Mouse (Mus musculus): ENCODE data around the gene Fchsd2. TPM values are rescaled to one million over a fixed set of nuclear protein-coding genes. Genes with fewer than 3 reads are reported as not detected.

Fchsd2 gene
- polyA plus RNA-seq, 2 experiments = 3.1 to 3.3 TPM

DNA sequence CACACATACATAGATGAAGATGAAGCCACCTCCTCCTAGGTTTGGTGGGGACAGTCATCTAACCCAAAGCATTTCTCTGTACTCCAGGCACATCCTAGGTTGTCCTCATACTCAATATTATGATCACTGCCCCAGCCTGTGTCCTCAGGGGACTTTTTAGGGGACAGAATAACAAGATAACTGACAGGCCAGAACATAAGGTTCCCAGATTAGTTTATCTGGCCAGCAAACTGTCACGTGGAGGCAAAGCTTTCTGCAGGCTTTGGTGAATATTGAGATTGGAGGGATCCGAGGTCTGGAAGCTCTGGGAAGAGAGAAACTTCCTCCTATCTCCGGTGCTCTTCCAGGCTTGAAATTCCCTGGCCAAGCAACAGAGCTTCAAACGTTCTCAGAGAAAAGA lies 6.9 kb upstream of the Fchsd2 start:
- WGBS (ENCODE audit: insufficient replicate concordance) = 35% methylated on average over 4 of the region's 4 CpGs
- ATAC-seq (ENCODE audit: insufficient read depth) = no peak

GRCm38 (mm10) chr7:101088687-101089086 lies 4.0 kb upstream of the Fchsd2 start:
- Histone ChIP-seq H3K4me2 (ENCODE audit: low read depth) (no peak overlapping the region), H3K9ac (replicated peaks) (no peak overlapping the region), H3K27me3 (ENCODE audit: control insufficient read depth, insufficient read depth, low read length) (no peaks in the 10 kb centered on the region), H3K9me3 (ENCODE audit: control insufficient read depth, low read length) (no peaks in the 10 kb centered on the region), H3K36me3 (replicated peaks; ENCODE audit: control insufficient read depth, insufficient read depth, low read depth) (no peaks in the 10 kb centered on the region), H3K4me1 (replicated peaks; ENCODE audit: control insufficient read depth in 2 of 2, insufficient read depth in 2 of 2, low read length in 1 of 2) (peaks cover 7 to 33% of the 10 kb centered on the region in 2 experiments), H3K27ac (no peak overlapping the region), H3K4me3 (ENCODE audit: insufficient read depth in 1 of 2, low read depth in 2 of 2, low read length in 2 of 2) (no peak overlapping the region)
- TF ChIP-seq CTCF (IDR thresholded peaks at IDR 0.05; ENCODE audit: low read depth) = no peak
- no peak for TF ChIP-seq EP300 (IDR thresholded peaks at IDR 0.05; ENCODE audit: low read depth)
- 60% methylated on average over 4 of the region's 4 CpGs for WGBS (ENCODE audit: insufficient replicate concordance)
- DNase-seq (ENCODE audit: low read depth in 3 of 3, low spot score in 3 of 3) (no peak), ATAC-seq (ENCODE audit: insufficient read depth) (no peak)

More for the DNA sequence above, 6.9 kb upstream of the Fchsd2 start:
- H3K36me3 ChIP-seq (replicated peaks; ENCODE audit: control insufficient read depth, insufficient read depth, low read depth) = no peaks in the 10 kb centered on the region
- H3K27me3 ChIP-seq (ENCODE audit: control insufficient read depth, insufficient read depth, low read length) = no peaks in the 10 kb centered on the region
- H3K9ac ChIP-seq (replicated peaks) = no peak overlapping the region
- DNase-seq (ENCODE audit: low read depth in 3 of 3, low spot score in 3 of 3) = no peak
- H3K27ac ChIP-seq = no peak overlapping the region
- H3K9me3 ChIP-seq (ENCODE audit: control insufficient read depth, low read length) = no peaks in the 10 kb centered on the region
- H3K4me3 ChIP-seq (ENCODE audit: insufficient read depth in 1 of 2, low read depth in 2 of 2, low read length in 2 of 2) = no peak overlapping the region
- peaks cover 7 to 24% of the 10 kb centered on the region in 2 experiments for H3K4me1 ChIP-seq (replicated peaks; ENCODE audit: control insufficient read depth in 2 of 2, insufficient read depth in 2 of 2, low read length in 1 of 2)
- TF ChIP-seq EP300 (IDR thresholded peaks at IDR 0.05; ENCODE audit: low read depth) (no peak), CTCF (IDR thresholded peaks at IDR 0.05; ENCODE audit: low read depth) (no peak)
- no peak overlapping the region for H3K4me2 ChIP-seq (ENCODE audit: low read depth)

GRCm38 (mm10) chr7:101089242-101089641 lies 3.4 kb upstream of the Fchsd2 start:
- no peak overlapping the region for H3K27ac ChIP-seq
- H3K36me3 ChIP-seq (replicated peaks; ENCODE audit: control insufficient read depth, insufficient read depth, low read depth) = no peaks in the 10 kb centered on the region
- DNase-seq (ENCODE audit: low read depth in 3 of 3, low spot score in 3 of 3) (no peak), ATAC-seq (ENCODE audit: insufficient read depth) (no peak)
- no peak overlapping the region for H3K9ac ChIP-seq (replicated peaks)
- 25% methylated on average over 3 of the region's 3 CpGs for WGBS (ENCODE audit: insufficient replicate concordance)
- no peaks in the 10 kb centered on the region for H3K9me3 ChIP-seq (ENCODE audit: control insufficient read depth, low read length)
- H3K4me1 ChIP-seq (replicated peaks; ENCODE audit: control insufficient read depth in 2 of 2, insufficient read depth in 2 of 2, low read length in 1 of 2) = peaks cover 7 to 32% of the 10 kb centered on the region in 2 experiments
- H3K4me3 ChIP-seq (ENCODE audit: insufficient read depth in 1 of 2, low read depth in 2 of 2, low read length in 2 of 2) = no peak overlapping the region
- no peaks in the 10 kb centered on the region for H3K27me3 ChIP-seq (ENCODE audit: control insufficient read depth, insufficient read depth, low read length)
- no peak overlapping the region for H3K4me2 ChIP-seq (ENCODE audit: low read depth)
- TF ChIP-seq CTCF (IDR thresholded peaks at IDR 0.05; ENCODE audit: low read depth) (no peak), EP300 (IDR thresholded peaks at IDR 0.05; ENCODE audit: low read depth) (no peak)

DNA sequence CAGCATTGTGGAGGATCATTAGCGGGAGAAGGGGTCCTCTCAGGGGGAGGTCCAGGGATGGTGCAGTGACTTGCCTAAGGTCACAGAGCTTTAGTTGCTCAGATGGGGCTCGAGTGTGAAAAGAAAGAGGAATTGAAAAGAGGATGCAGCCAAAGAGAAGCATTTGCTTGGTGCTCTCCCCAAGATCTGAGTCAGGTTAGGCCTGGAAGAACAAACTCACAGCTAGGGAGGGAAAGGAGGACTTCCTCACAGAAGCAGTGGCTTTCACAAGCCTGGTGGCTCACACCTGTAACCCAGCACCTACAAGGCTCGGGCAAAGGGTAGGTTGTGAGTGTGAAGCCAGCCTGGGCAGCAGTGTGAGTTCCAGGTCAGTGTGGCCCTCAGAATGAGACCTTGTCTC lies 568 bp downstream of the Fchsd2 start:
- H3K27ac ChIP-seq = no peak overlapping the region
- DNase-seq (ENCODE audit: low read depth in 3 of 3, low spot score in 3 of 3) = no peak
- WGBS (ENCODE audit: insufficient replicate concordance) = 39% methylated on average over 3 of the region's 3 CpGs

GRCm38 (mm10) chr7:101094746-101095145 lies 2.1 kb downstream of the Fchsd2 start:
- TF ChIP-seq CTCF (IDR thresholded peaks at IDR 0.05; ENCODE audit: low read depth) (no peak), EP300 (IDR thresholded peaks at IDR 0.05; ENCODE audit: low read depth) (no peak)
- H3K9me3 ChIP-seq (ENCODE audit: control insufficient read depth, low read length) = no peaks in the 10 kb centered on the region
- DNase-seq (ENCODE audit: low read depth in 3 of 3, low spot score in 3 of 3) (no peak), ATAC-seq (ENCODE audit: insufficient read depth) (no peak)
- H3K9ac ChIP-seq (replicated peaks) = no peak overlapping the region
- H3K36me3 ChIP-seq (replicated peaks; ENCODE audit: control insufficient read depth, insufficient read depth, low read depth) = no peaks in the 10 kb centered on the region
- no peaks in the 10 kb centered on the region for H3K27me3 ChIP-seq (ENCODE audit: control insufficient read depth, insufficient read depth, low read length)
- H3K4me1 ChIP-seq (replicated peaks; ENCODE audit: control insufficient read depth in 2 of 2, insufficient read depth in 2 of 2, low read length in 1 of 2) = peaks cover 7 to 20% of the 10 kb centered on the region in 2 experiments
- WGBS (ENCODE audit: insufficient replicate concordance) = 21% methylated on average over 1 of the region's 1 CpGs
- no peak overlapping the region for H3K27ac ChIP-seq
- no peak overlapping the region for H3K4me2 ChIP-seq (ENCODE audit: low read depth)
- H3K4me3 ChIP-seq (ENCODE audit: insufficient read depth in 1 of 2, low read depth in 2 of 2, low read length in 2 of 2) = no peak overlapping the region

More for the DNA sequence above, 568 bp downstream of the Fchsd2 start:
- no peaks in the 10 kb centered on the region for H3K27me3 ChIP-seq (ENCODE audit: control insufficient read depth, insufficient read depth, low read length)
- H3K9ac ChIP-seq (replicated peaks) = no peak overlapping the region
- no peaks in the 10 kb centered on the region for H3K9me3 ChIP-seq (ENCODE audit: control insufficient read depth, low read length)
- no peak overlapping the region for H3K4me2 ChIP-seq (ENCODE audit: low read depth)
- no peak overlapping the region for H3K4me3 ChIP-seq (ENCODE audit: insufficient read depth in 1 of 2, low read depth in 2 of 2, low read length in 2 of 2)
- ATAC-seq (ENCODE audit: insufficient read depth) = no peak
- H3K36me3 ChIP-seq (replicated peaks; ENCODE audit: control insufficient read depth, insufficient read depth, low read depth) = no peaks in the 10 kb centered on the region
- no peak for TF ChIP-seq EP300 (IDR thresholded peaks at IDR 0.05; ENCODE audit: low read depth)
- TF ChIP-seq CTCF (IDR thresholded peaks at IDR 0.05; ENCODE audit: low read depth) = no peak
- H3K4me1 ChIP-seq (replicated peaks; ENCODE audit: control insufficient read depth in 2 of 2, insufficient read depth in 2 of 2, low read length in 1 of 2) = peaks cover 7 to 23% of the 10 kb centered on the region in 2 experiments
